Mouse (Mus musculus) bone marrow, adult 2 months (tissue): Measurements from ENCODE around the gene Jazf1.

ENCODE experiments used
- CTCF ChIP-seq: fragments of 200-500 bp; IDR thresholded peaks from 2 replicates; pipeline ENCODE4 v1.5.1; 2011; ENCODE audit warnings: low read length, control low read depth; ENCODE audit not compliant: control insufficient read depth, insufficient read depth
- POLR2A ChIP-seq: fragments of 200-500 bp; IDR thresholded peaks from 2 replicates; pipeline ENCODE4 v1.6.1; 2011; ENCODE audit warnings: low read depth, mild to moderate bottlenecking, control low read depth, low read length, borderline replicate concordance; ENCODE audit not compliant: control insufficient read depth

DNA sequence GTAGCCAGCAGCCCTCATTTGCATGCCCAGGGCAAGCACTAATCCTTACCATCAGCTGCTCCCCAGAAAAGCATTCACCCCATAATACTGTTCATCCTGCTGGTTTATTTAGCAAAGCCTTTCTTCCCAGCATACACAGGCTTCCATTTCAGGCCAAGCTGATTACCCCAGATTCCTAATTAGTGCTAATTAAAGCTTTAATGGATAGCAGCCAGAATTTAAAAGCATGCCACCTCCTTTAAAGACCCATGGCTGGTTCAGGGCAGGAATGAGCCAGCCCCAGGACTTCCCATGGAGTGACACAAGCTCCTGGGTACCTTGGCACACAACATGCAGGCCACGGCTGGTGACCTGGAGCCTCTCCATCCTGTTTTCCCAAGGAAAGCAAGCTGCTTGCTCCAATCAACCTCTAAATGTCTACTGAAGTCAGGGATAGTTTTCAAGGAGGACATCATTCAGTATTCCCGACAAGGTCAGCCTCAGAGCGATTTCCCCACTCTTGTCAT lies 243.4 kb downstream of the Jazf1 start:
- no peak for TF ChIP-seq CTCF
- no peak for TF ChIP-seq POLR2A
